Mouse (Mus musculus) embryonic facial prominence, embryonic 13.5 days (tissue): ENCODE measurements around the gene Srp9. TPM values are rescaled to one million over a fixed set of nuclear protein-coding genes. Genes with fewer than 3 reads are reported as not detected.
"Not testable (repeated sequence)": the region's sequence is repeated elsewhere in the genome, so short reads cannot be mapped to it uniquely, and the experiment has no call there.

Experiments used
- ATAC-seq: fragments of 200-750 bp; cut with Nextera tagmentation; 2 replicates; pipeline ENCODE4 v1.8.0; 2017; ENCODE audit warnings: low read depth; ENCODE audit not compliant: insufficient number of reproducible peaks, insufficient read depth, low FRiP score, low TSS enrichment
- H3K27ac ChIP-seq: fragments of 300-500 bp; sonication (generic); 2 replicates; pipeline ENCODE4 v1.5.1; 2015; ENCODE audit warnings: moderate library complexity, mild to moderate bottlenecking, inconsistent platforms
- H3K27me3 ChIP-seq: fragments of 300-500 bp; sonication (generic); 2 replicates; pipeline ENCODE4 v1.6.1; 2015; ENCODE audit warnings: mild to moderate bottlenecking, inconsistent platforms
- H3K36me3 ChIP-seq: fragments of 300-500 bp; sonication (generic); 2 replicates; pipeline ENCODE4 v1.6.1; 2015; ENCODE audit warnings: mild to moderate bottlenecking, inconsistent platforms
- H3K4me1 ChIP-seq: fragments of 300-500 bp; sonication (generic); 2 replicates; pipeline ENCODE4 v1.6.1; 2015; ENCODE audit warnings: inconsistent platforms
- H3K4me2 ChIP-seq: fragments of 300-500 bp; sonication (generic); 2 replicates; pipeline ENCODE4 v1.6.1; 2015; ENCODE audit warnings: moderate library complexity, mild to moderate bottlenecking, inconsistent platforms
- H3K4me3 ChIP-seq: fragments of 300-500 bp; sonication (generic); 2 replicates; pipeline ENCODE4 v1.5.1; 2015; ENCODE audit warnings: mild to moderate bottlenecking, inconsistent platforms
- H3K9ac ChIP-seq: fragments of 300-500 bp; sonication (generic); 2 replicates; pipeline ENCODE4 v1.6.1; 2015; ENCODE audit warnings: mild to moderate bottlenecking, inconsistent platforms
- H3K9me3 ChIP-seq: fragments of 300-500 bp; sonication (generic); 2 replicates; pipeline ENCODE4 v1.6.1; 2016; ENCODE audit warnings: inconsistent platforms
- WGBS: fragments of 180-500 bp; shearing (Covaris S2); methylation state at CpG from one replicate; pipeline ENCODE4 v1.1.7; 2015; ENCODE audit warnings: mixed read lengths; 5-methylcytosine and 5-hydroxymethylcytosine counted together
- polyA plus RNA-seq: library from polyadenylated mRNA; unstranded; fragments of >200 nt; fragmentation: Nextera tagmentation; extraction: Ambion mirVana; gene quantifications from 2 replicates; pipeline ENCODE4 v1.2.1, GENCODE M21; 2015

Srp9 gene
- polyA plus RNA-seq, 1 experiment from 2014 or later: 166 TPM

DNA sequence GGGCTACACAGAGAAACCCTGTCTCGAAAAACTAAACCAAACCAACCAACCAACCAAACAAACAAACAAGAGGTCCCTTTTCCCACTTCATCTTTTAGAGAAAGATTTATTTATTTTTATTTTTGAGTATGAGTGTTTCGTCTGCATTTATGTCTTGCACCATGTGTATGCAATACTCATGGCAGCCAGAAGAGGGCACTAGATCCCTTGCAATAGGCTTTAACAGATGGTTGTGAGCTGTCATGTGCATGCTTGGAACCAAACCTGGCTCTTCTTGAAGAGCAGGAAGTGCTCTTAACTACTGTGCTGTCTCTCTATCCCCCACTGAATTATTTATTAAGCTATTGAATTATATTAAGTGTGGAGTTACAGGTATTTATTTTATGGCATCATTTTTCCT is 25.4 kb downstream of the Srp9 start:
- Histone ChIP-seq H3K4me3 (no peak overlapping the region), H3K36me3 (no peaks in the 10 kb centered on the region), H3K4me2 (no peak overlapping the region), H3K4me1 (peaks cover 8% of the 10 kb centered on the region), H3K27me3 (no peaks in the 10 kb centered on the region), H3K9ac (no peak overlapping the region), H3K9me3 (no peaks in the 10 kb centered on the region), H3K27ac (no peak overlapping the region)
- ATAC-seq: no peak
- WGBS: 94% methylated on average over 2 of the region's 2 CpGs

DNA sequence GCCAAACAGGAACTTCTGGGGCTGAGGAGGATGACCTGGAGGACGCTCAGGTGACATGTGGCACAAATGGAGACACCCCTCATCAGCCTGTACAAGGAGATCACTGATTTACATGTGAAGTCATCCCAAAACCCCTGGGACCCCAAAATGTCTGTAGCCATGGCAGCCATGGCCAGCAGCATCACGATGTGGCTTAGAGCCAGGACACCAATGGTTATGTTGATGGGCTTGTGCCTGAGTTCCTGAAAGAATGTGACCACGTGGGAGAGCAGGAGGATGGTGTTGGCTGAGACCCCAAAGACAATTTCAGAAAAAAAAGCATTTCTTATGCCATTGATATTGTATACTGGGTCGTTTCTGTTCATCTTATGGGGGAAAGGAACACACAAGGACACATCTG is 33.2 kb downstream of the Srp9 start:
- no peak for ATAC-seq

DNA sequence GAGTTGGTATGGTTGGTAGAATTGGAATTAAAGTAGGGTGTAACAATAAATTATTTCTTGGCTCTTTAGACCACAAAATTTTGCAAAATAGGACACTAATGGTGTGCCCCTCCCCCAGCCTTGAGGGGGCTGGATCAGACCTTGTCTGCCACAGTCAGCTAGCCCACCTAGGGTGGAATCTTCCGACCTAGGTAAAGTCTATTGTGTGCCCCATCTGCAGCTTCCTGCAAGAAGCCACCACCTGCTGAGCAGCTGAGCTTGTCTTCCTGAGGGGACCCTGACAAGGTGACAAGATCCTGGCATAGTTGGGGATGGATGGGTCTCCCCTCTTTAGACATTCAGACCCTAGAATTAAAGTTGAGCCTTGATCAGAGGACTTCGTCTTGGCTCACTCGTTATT is 35.0 kb downstream of the Srp9 start:
- no peak overlapping the region for H3K9ac ChIP-seq
- H3K4me2 ChIP-seq: no peak overlapping the region
- no peak overlapping the region for H3K27ac ChIP-seq
- H3K9me3 ChIP-seq: no peaks in the 10 kb centered on the region
- H3K36me3 ChIP-seq: no peaks in the 10 kb centered on the region
- 85% methylated on average over 3 of the region's 3 CpGs for WGBS
- H3K27me3 ChIP-seq: no peaks in the 10 kb centered on the region
- ATAC-seq: no peak
- H3K4me1 ChIP-seq: no peaks in the 10 kb centered on the region
- no peak overlapping the region for H3K4me3 ChIP-seq

More for the DNA sequence above, 33.2 kb downstream of the Srp9 start:
- Histone ChIP-seq H3K27ac (no peak overlapping the region), H3K4me3 (no peak overlapping the region), H3K9me3 (no peaks in the 10 kb centered on the region), H3K27me3 (no peaks in the 10 kb centered on the region), H3K9ac (no peak overlapping the region), H3K4me2 (no peak overlapping the region), H3K36me3 (no peaks in the 10 kb centered on the region), H3K4me1 (no peaks in the 10 kb centered on the region)
- 62% methylated on average over 4 of the region's 4 CpGs for WGBS

DNA sequence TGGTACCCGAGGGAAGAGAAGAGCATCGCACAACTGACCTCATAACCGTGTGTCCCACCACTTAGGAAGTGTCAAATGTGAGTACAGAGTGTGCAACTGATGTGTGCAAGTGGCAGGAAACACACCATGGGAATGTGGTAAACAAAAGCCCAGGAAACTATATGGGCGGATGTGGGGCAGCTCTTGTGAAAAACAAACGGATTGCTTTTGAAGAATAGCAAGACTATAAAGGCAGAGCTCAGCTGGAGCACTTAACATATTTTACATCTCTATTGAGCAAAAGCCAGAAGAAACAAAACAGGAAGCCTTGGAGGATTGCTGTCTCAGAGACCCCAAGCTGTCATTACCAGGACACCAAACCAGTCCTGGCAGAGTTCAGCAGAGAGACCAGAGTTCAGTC is 38.4 kb downstream of the Srp9 start:
- H3K36me3 ChIP-seq: no peaks in the 10 kb centered on the region
- H3K4me3 ChIP-seq: no peak overlapping the region
- H3K9me3 ChIP-seq: no peaks in the 10 kb centered on the region
- H3K27me3 ChIP-seq: no peaks in the 10 kb centered on the region
- H3K4me1 ChIP-seq: no peaks in the 10 kb centered on the region
- H3K27ac ChIP-seq: no peak overlapping the region
- no peak overlapping the region for H3K4me2 ChIP-seq
- no peak overlapping the region for H3K9ac ChIP-seq
- ATAC-seq: no peak
- 43% methylated on average over 5 of the region's 5 CpGs for WGBS

DNA sequence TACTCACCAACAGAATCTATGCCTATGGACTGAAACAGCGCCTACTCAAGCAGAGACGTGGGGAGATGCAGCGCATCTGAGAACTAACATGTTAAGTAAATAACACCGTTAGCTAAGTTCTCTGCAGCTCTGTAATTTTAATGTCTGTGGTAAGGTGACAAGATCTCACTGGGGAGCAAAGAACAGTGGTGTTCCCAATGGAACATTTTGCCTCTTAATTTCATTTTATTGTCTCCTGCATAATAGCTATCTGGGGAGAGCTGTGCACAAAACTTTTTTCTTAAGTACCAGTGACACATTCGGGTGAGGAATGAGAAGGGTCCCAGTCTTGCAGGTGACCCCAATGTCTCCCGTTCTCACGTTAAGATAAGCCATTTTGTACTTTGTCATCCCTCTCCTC is 39.8 kb downstream of the Srp9 start, which contains the start of gene Vmn1r1:
Gene Vmn1r1, minus strand, starts transcription at position 101 of the 400 bp plus-strand sequence.
- WGBS: 83% methylated on average over 7 of the region's 7 CpGs
- no peaks in the 10 kb centered on the region for H3K27me3 ChIP-seq
- ATAC-seq: no peak

DNA sequence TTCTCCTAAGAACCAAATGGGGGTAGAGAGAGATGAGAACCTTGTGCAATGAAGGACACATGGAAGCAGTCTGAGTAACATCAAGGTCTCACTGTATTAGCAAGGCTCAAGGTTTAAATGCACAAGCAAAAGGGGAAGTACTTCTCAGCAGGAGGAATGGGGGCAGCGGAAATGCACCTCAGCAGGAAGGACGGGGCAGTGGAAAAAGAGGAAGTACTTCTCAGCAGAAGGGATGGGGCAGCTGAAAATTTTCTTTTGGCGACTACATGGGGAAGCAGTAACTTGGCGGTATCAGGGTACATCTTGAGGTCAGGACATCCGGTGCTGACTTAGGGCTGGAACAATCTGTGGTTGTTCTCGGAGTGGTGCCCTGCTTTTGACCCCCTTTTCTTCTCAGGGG is 45.7 kb downstream of the Srp9 start:
- not testable (repeated sequence) for H3K4me1 ChIP-seq, ATAC-seq, H3K4me3 ChIP-seq, H3K4me2 ChIP-seq, H3K36me3 ChIP-seq, H3K27me3 ChIP-seq, H3K9ac ChIP-seq, H3K9me3 ChIP-seq, H3K27ac ChIP-seq
- WGBS: 83% methylated on average over 6 of the region's 6 CpGs

More for the DNA sequence above, 39.8 kb downstream of the Srp9 start, which contains the start of gene Vmn1r1:
- H3K36me3 ChIP-seq: no peaks in the 10 kb centered on the region
- no peaks in the 10 kb centered on the region for H3K9me3 ChIP-seq
- no peak within 1 kb of the TSS for H3K9ac ChIP-seq
- H3K27ac ChIP-seq: no peak within 1 kb of the TSS
- H3K4me1 ChIP-seq: no peaks in the 10 kb centered on the region
- no peak within 1 kb of the TSS for H3K4me3 ChIP-seq
- no peak within 1 kb of the TSS for H3K4me2 ChIP-seq

DNA sequence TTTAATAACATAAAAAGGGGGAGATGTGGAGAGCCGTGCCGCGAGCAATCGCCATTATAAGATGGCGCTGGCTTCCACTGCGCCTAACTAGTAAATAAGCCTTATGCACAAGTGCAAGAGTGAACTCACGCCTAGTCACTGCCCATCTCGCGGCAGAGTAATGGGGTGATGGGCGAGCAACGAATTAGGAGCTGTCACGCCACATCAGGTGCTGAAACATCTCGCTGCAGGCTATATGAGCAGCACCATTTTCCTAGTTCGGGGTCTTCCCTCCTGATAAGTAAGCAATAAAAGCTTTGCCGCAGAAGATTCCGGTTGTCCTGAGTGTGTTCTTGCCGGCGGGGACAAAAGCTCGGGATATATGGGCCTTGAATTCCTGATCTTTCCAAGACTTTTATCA is 52.4 kb downstream of the Srp9 start:
- H3K36me3 ChIP-seq, H3K4me3 ChIP-seq, H3K9me3 ChIP-seq, H3K27ac ChIP-seq, H3K27me3 ChIP-seq, ATAC-seq, H3K9ac ChIP-seq, H3K4me2 ChIP-seq, H3K4me1 ChIP-seq: not testable (repeated sequence)
- WGBS: 92% methylated on average over 19 of the region's 19 CpGs

DNA sequence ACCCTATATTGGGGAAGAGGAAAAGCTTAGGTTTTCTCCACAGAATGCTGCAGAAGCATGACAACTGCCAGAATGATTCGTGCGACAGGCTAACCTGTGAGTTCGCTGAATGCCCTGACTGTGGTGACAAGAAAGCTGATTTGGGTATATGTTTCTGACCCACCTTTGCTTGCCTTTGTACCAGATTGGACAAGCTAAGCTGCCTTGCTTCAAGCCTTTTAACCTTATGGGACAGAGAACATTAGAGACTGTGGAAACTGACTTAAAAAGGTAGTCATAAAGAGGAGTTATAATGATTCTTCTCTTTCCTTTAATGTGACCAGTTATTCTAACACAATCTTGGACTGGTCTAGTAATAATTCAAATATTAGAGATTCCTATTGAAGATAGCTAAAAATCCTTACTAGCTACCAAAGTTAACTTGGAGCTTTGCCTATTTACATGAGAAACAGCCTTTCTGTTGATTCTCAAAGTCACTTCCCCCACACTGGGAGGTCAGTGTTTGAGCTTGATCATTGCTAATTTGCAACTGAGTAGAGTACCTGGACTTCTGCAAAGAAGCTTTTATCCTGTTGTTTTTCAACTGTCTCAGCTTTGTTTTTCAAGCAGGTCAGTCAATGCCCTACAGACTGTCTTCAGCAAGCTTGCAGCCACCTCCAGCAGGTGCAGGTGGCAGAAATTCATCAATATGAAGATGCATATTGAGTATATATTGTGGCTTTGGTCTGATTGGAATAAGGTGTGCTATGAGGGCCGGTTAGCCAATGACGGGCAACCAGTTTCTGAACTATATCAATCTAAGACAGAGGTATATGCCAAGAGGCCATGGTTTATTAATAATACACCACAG is 57.1 kb downstream of the Srp9 start:
- no peak overlapping the region for H3K4me2 ChIP-seq
- H3K4me1 ChIP-seq: no peaks in the 10 kb centered on the region
- no peak overlapping the region for H3K4me3 ChIP-seq
- no peak overlapping the region for H3K27ac ChIP-seq
- no peaks in the 10 kb centered on the region for H3K9me3 ChIP-seq
- ATAC-seq: no peak
- no peak overlapping the region for H3K9ac ChIP-seq
- H3K27me3 ChIP-seq: no peaks in the 10 kb centered on the region
- no peaks in the 10 kb centered on the region for H3K36me3 ChIP-seq
- 56% methylated on average over 5 of the region's 5 CpGs for WGBS

Other genes with a start within 250 kb of the Srp9 start
- gene Enah, start 104.7 kb upstream of the Srp9 start, polyA plus RNA-seq: 28.0 and 30.8 TPM in 2 replicates
- not detected in 2 replicates for gene Vmn1r1, start 39.7 kb downstream of the Srp9 start, polyA plus RNA-seq
- 100 and 107 TPM in 2 replicates for gene Degs1, start 158.1 kb downstream of the Srp9 start, polyA plus RNA-seq
- gene Fbxo28, start 216.9 kb downstream of the Srp9 start, polyA plus RNA-seq: 18.1 and 22.3 TPM in 2 replicates